Mouse (Mus musculus) MEL (cell line): ENCODE results near the gene Gpr137c. TPM values are rescaled to one million over a fixed set of nuclear protein-coding genes. Genes with fewer than 3 reads are reported as not detected.

ENCODE experiments used
- DNase-seq: peaks from one replicate; pipeline ENCODE4 v3.0.0; 2011; ENCODE audit warnings: low read depth, low spot score
- H3K27ac ChIP-seq: 2 replicates; pipeline ENCODE4 v1.5.1; 2012; ENCODE audit warnings: low read depth, mild to moderate bottlenecking, control low read depth, low read length, moderate library complexity; ENCODE audit not compliant: control insufficient read depth
- H3K27me3 ChIP-seq, 2 experiments: fragments of 150-350 bp in 1 of 2; sonication (generic) in 1 of 2; 2 replicates each; pipeline ENCODE4 v1.6.1; 2012; ENCODE audit warnings: low read length in 2 of 2, mild to moderate bottlenecking in 2 of 2, improper control_type of control experiment in 1 of 2, moderate library complexity in 1 of 2; ENCODE audit not compliant: insufficient read depth in 2 of 2, control insufficient read depth in 1 of 2
- H3K36me3 ChIP-seq, 2 experiments: 2 replicates each; pipeline ENCODE4 v1.6.1; 2012 to 2014; ENCODE audit warnings: low read length in 2 of 2, improper control_type of control experiment in 1 of 2, inconsistent platforms in 1 of 2, mild to moderate bottlenecking in 1 of 2; ENCODE audit not compliant: insufficient read depth in 2 of 2, control insufficient read depth in 1 of 2
- H3K4me1 ChIP-seq, 2 experiments: fragments of 150-350 bp in 1 of 2; sonication (generic) in 1 of 2; 2 replicates each; pipeline ENCODE4 v1.6.1; 2012; ENCODE audit warnings: low read length in 2 of 2, improper control_type of control experiment in 1 of 2, mild to moderate bottlenecking in 1 of 2; ENCODE audit not compliant: insufficient read depth in 2 of 2, control insufficient read depth in 1 of 2
- H3K4me3 ChIP-seq, 2 experiments: fragments of 150-350 bp in 1 of 2; sonication (generic) in 1 of 2; 2 replicates each; pipeline ENCODE4 v1.5.1; 2012; ENCODE audit warnings: low read depth in 2 of 2, low read length in 2 of 2, mild to moderate bottlenecking in 2 of 2, moderate library complexity in 2 of 2, control low read depth in 1 of 2, improper control_type of control experiment in 1 of 2; ENCODE audit not compliant: control insufficient read depth in 1 of 2, insufficient read depth in 1 of 2
- H3K79me2 ChIP-seq: 2 replicates; pipeline ENCODE4 v1.6.1; 2012; ENCODE audit warnings: mild to moderate bottlenecking, low read length, moderate library complexity; ENCODE audit not compliant: control insufficient read depth, poor library complexity, insufficient read depth
- H3K9ac ChIP-seq: 2 replicates; pipeline ENCODE4 v1.6.1; 2012; ENCODE audit warnings: low read depth, mild to moderate bottlenecking, control low read depth, low read length, moderate library complexity; ENCODE audit not compliant: control insufficient read depth, poor library complexity, severe bottlenecking
- H3K9me3 ChIP-seq: fragments of 150-350 bp; sonication (generic); replicated peaks from 2 replicates; pipeline ENCODE4 v1.6.1; 2012; ENCODE audit warnings: mild to moderate bottlenecking, low read length, improper control_type of control experiment, moderate library complexity; ENCODE audit not compliant: insufficient read depth
- BHLHE40 ChIP-seq: IDR thresholded peaks from 2 replicates; pipeline ENCODE4 v1.6.1; 2012; ENCODE audit warnings: low read depth, mild to moderate bottlenecking, inconsistent platforms, low read length, improper control_type of control experiment, borderline replicate concordance
- CHD1 ChIP-seq: IDR thresholded peaks from 2 replicates; pipeline ENCODE4 v1.6.1; 2012; ENCODE audit warnings: low read depth, mild to moderate bottlenecking, inconsistent platforms, low read length, improper control_type of control experiment
- ETS1 ChIP-seq: IDR thresholded peaks from 2 replicates; pipeline ENCODE4 v1.6.1; 2012; ENCODE audit warnings: low read depth, mild to moderate bottlenecking, inconsistent platforms, low read length, improper control_type of control experiment, moderate library complexity
- HCFC1 ChIP-seq: IDR thresholded peaks from 2 replicates; pipeline ENCODE4 v1.6.1; 2012; ENCODE audit warnings: low read depth, mild to moderate bottlenecking, inconsistent platforms, low read length, improper control_type of control experiment, moderate library complexity
- MAFK ChIP-seq: IDR thresholded peaks from 2 replicates; pipeline ENCODE4 v1.6.1; 2011; ENCODE audit warnings: low read depth, mild to moderate bottlenecking, low read length, improper control_type of control experiment, borderline replicate concordance
- NELFE ChIP-seq: IDR thresholded peaks from 2 replicates; pipeline ENCODE4 v1.6.1; 2011; ENCODE audit warnings: low read depth, low read length, improper control_type of control experiment
- POLR2AphosphoS5 ChIP-seq: IDR thresholded peaks from 2 replicates; pipeline ENCODE4 v1.6.1; 2012; ENCODE audit warnings: low read depth, borderline replicate concordance, mild to moderate bottlenecking, inconsistent platforms, low read length, moderate library complexity, mixed read lengths
- SIN3A ChIP-seq: IDR thresholded peaks from 2 replicates; pipeline ENCODE4 v1.6.1; 2012; ENCODE audit warnings: low read length, improper control_type of control experiment, inconsistent platforms
- TAL1 ChIP-seq: IDR thresholded peaks from 2 replicates; pipeline ENCODE4 v1.6.1; 2012; ENCODE audit warnings: mild to moderate bottlenecking, inconsistent platforms, low read length, moderate library complexity, mixed read lengths
- TBP ChIP-seq: IDR thresholded peaks from 2 replicates; pipeline ENCODE4 v1.8.0; 2011; ENCODE audit warnings: low read depth, low read length, improper control_type of control experiment
- TCF12 ChIP-seq: IDR thresholded peaks from 2 replicates; pipeline ENCODE4 v1.6.1; 2014; ENCODE audit warnings: low read depth, mild to moderate bottlenecking, inconsistent platforms, low read length, improper control_type of control experiment, moderate library complexity
- UBTF ChIP-seq: IDR thresholded peaks from 2 replicates; pipeline ENCODE4 v1.6.1; 2012; ENCODE audit warnings: low read depth, mild to moderate bottlenecking, inconsistent platforms, low read length, improper control_type of control experiment, moderate library complexity, borderline replicate concordance; ENCODE audit not compliant: insufficient read depth
- ZC3H11A ChIP-seq: IDR thresholded peaks from 2 replicates; pipeline ENCODE4 v1.6.1; 2012; ENCODE audit warnings: low read depth, mild to moderate bottlenecking, inconsistent platforms, low read length, improper control_type of control experiment
- ZNF384 ChIP-seq: IDR thresholded peaks from 2 replicates; pipeline ENCODE4 v1.6.1; 2012; ENCODE audit warnings: low read depth, mild to moderate bottlenecking, inconsistent platforms, low read length, improper control_type of control experiment
- polyA plus RNA-seq, 2 experiments: library from polyadenylated mRNA; stranded (reverse) in 1 of 2; unstranded in 1 of 2; fragments of >175 nt in 1 of 2; fragments of >200 nt in 1 of 2; gene quantifications; 2 replicates each; pipeline versions ENCODE4 v1.2.1 to v1.2.4; 2012; ENCODE audit warnings: low replicate concordance in 2 of 2, low read depth in 1 of 2; ENCODE audit not compliant: insufficient read length in 2 of 2, insufficient read depth in 1 of 2, missing spikeins in 1 of 2
- total RNA-seq: library from RNA; depleted of rRNA; stranded (reverse); fragments of 300-350 nt; gene quantifications from 2 replicates; pipeline ENCODE4 v1.2.3, GENCODE M21; 2012

The Gpr137c gene
- total and polyA plus RNA-seq, 3 experiments, result 0.01 TPM; not detected in 2

DNA sequence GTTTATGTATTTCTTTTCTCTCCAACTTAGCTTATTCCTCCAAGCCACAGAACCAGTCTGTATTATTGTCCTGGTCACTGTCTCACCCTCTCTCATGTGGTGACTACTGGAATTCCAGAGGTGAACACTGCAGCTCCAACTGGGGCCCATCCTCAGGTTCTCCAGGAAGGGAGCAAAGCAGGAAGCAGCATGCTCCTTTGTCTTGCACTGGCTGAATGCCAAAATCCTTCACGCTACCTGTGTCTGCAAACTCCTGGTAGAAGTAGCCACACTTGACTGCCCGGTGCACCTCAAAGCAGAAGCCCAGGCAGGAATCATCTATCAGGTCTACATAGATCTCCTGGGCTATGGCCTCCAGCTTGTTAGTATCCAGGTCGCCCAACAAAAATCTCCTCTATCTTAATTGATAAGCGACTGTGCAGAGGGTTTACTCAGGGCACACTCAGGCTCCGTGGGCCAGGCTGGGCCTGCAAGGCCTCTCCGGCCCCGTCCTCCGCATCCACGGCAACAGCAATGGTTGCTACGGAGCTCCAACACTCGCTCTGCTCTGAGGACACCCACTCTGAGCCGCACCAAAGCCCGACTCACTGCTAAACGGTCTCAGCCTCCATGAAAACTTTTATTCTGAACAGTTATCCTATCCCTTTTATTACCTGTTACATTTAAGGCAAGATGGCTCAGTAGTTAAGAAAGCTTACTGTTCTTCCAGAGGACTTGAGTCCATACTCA, 44.3 kb upstream of the Gpr137c start:
- H3K27ac ChIP-seq, result no peak overlapping the region
- H3K4me1 ChIP-seq, result no peaks in the 10 kb centered on the region
- DNase-seq, result no peak
- H3K9me3 ChIP-seq, result no peaks in the 10 kb centered on the region
- no peaks in the 10 kb centered on the region for H3K36me3 ChIP-seq
- no peaks in the 10 kb centered on the region for H3K27me3 ChIP-seq
- H3K79me2 ChIP-seq, result no peaks in the 10 kb centered on the region
- H3K4me3 ChIP-seq, result no peak overlapping the region
- TF ChIP-seq TCF12, result no peak
- TF ChIP-seq, all 39 proteins: peak for 0
- H3K9ac ChIP-seq, result no peak overlapping the region

DNA sequence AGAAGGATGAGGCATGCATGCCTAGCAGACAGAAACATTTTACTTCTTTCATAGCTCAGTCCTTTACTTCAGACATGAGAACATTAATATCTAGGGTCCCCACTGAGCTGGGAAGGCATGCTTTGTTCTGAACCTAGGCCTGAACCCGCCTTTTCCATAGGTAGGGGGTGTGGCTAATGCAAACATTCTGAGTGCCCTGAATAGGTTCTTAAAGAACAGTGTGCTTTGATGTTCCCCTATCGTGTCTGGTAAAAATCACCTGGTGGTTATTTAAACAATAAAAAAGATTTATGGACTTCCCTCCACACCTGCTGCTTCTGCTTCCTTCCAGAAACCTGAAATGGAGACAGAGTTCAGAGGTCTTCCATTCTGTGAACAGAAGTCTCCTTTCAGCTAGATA, 40.3 kb upstream of the Gpr137c start:
- DNase-seq, result no peak
- Histone ChIP-seq H3K36me3 (no peaks in the 10 kb centered on the region), H3K27me3 (no peaks in the 10 kb centered on the region; a peak in 3 of 4 replicates), H3K4me3 (no peak overlapping the region), H3K4me1 (no peaks in the 10 kb centered on the region), H3K79me2 (no peaks in the 10 kb centered on the region), H3K27ac (no peak overlapping the region), H3K9ac (no peak overlapping the region), H3K9me3 (no peaks in the 10 kb centered on the region)
- TF ChIP-seq TAL1 (no peak), BHLHE40 (no peak), SIN3A (no peak), ZC3H11A (no peak), POLR2AphosphoS5 (no peak), ZNF384 (no peak), MAFK (no peak)
- TF ChIP-seq, all 39 proteins: peak for 0

DNA sequence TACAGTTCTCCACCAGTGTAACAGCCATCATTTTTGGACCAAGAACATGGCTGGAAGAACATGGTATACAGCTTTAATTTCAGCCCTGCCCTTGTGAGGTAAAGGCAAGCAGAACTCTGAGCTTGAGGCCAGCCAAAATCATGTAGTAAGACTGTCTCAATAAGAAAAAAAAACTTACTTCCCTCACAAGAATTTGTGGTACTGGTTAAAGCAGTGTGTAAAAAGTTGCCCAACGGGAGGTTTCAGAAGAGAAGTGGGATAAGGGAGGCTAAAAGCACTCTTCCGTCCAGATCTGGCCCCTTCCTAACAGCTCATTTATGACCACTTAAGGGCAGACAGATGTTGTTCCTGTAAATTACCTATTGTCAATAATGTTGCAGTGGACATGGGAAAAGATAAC, 39.9 kb upstream of the Gpr137c start:
- Histone ChIP-seq H3K4me1 (no peaks in the 10 kb centered on the region), H3K9me3 (no peaks in the 10 kb centered on the region), H3K4me3 (no peak overlapping the region), H3K36me3 (no peaks in the 10 kb centered on the region), H3K27ac (no peak overlapping the region), H3K79me2 (no peaks in the 10 kb centered on the region), H3K9ac (no peak overlapping the region), H3K27me3 (no peaks in the 10 kb centered on the region; a peak in 3 of 4 replicates)
- no peak for DNase-seq
- no peak for TF ChIP-seq CHD1
- TF ChIP-seq ETS1, result no peak
- TF ChIP-seq TCF12, result no peak
- no peak for TF ChIP-seq NELFE
- no peak for TF ChIP-seq UBTF
- no peak for TF ChIP-seq ZC3H11A
- no peak for TF ChIP-seq HCFC1
- TF ChIP-seq TBP, result no peak
- TF ChIP-seq POLR2AphosphoS5, result no peak
